Mouse (Mus musculus) layer of hippocampus, adult 2 months (tissue): Measurements from ENCODE around the gene Usp29. TPM values are rescaled to one million over a fixed set of nuclear protein-coding genes. Genes with fewer than 3 reads are reported as not detected.
A peak's percentile ranks its signal among the peaks of the same experiment; 100 is the strongest.
"Not testable (repeated sequence)": the region's sequence is repeated elsewhere in the genome, so short reads cannot be mapped to it uniquely, and the experiment has no call there.

Source experiments
- DNase-seq, 2 experiments: peaks; one replicate each; pipeline ENCODE4 v3.0.0; 2022; ENCODE audit warnings: low spot score in 2 of 2
- H3K27ac ChIP-seq: fragments of 200-600 bp; 2 replicates; pipeline ENCODE4 v1.8.1; 2022
- H3K4me3 ChIP-seq: fragments of 200-600 bp; 2 replicates; pipeline ENCODE4 v1.8.1; 2022; ENCODE audit warnings: mild to moderate bottlenecking
- CTCF ChIP-seq: fragments of 200-600 bp; conservative IDR thresholded peaks from 2 replicates; pipeline ENCODE4 v1.8.1; 2022; ENCODE audit warnings: antibody characterized with exemption, mild to moderate bottlenecking, moderate library complexity
- total RNA-seq, 2 experiments: library from RNA; stranded (reverse); gene quantifications; 2 replicates each; pipeline ENCODE4 v1.2.3; 2021

Usp29 gene
- total RNA-seq, 2 experiments from 2014 or later = 29.7 to 31.6 TPM

DNA sequence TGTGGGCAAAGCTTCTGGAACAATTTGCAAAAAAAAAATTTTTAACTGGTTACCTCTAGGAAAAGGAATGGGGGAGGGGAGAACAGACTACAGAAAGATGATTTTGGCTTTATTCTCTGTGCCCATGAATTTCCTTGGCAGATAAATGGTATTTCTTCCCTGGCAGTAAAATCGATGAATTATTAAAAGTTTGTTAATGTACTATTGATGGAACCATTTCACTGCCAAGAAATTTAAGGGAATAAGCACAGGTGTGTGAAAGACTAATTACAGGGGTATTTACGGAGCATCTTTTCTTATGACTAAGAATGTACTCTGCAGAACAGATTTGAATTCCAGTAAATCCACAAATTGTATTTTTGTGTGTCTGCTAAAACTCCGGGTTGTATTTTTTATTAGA is 995 bp downstream of the Usp29 start:
- no peak for DNase-seq
- TF ChIP-seq CTCF = no peak
- H3K27ac ChIP-seq = no peak overlapping the region; the same call in 1 of the 2 replicates
- H3K4me3 ChIP-seq = peak overlapping the region; percentile 79

DNA sequence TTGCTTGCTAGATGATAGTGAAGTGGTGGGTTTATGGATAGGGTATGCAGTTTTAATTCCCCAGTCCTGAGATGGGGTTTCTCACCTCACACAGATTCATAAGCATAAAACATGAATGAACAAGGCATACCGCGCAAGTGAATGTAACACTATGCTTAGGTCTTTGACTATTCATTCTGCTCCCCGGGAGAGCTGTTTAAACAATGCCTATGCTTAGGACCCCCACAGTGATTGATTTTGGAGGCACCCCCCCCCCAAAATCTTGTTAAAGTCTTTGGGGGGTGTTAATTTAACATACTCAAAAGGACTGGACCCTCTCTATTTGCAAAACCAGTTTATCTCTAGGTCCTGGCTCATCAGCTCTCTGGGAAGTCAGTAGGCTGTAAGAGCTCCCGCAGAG is 1.6 kb downstream of the Usp29 start:
- no peak for TF ChIP-seq CTCF
- Histone ChIP-seq H3K27ac (no peak overlapping the region), H3K4me3 (peak overlapping the region; percentile 79)
- DNase-seq = no peak

DNA sequence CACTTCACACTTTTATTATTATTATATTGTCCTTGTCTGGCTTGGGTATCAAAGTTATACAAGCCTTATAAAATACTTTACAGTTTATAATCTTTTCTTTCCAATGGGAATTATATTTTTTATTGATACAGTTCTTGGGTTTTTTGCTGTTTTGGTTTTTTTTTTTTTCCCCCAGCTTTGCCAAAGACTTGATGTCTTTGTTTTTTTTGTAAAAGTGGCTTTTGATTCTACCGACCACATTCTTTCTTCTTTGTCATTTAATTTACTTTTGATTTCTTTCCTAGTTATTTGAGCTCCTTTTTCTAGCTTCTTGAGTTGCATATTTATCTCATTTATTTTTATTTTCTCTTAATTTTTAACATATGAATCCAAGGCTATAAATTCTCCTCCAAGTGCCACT is 5.7 kb downstream of the Usp29 start:
- no peak for DNase-seq
- TF ChIP-seq CTCF = no peak
- no peak overlapping the region for H3K27ac ChIP-seq
- H3K4me3 ChIP-seq = no peak overlapping the region

DNA sequence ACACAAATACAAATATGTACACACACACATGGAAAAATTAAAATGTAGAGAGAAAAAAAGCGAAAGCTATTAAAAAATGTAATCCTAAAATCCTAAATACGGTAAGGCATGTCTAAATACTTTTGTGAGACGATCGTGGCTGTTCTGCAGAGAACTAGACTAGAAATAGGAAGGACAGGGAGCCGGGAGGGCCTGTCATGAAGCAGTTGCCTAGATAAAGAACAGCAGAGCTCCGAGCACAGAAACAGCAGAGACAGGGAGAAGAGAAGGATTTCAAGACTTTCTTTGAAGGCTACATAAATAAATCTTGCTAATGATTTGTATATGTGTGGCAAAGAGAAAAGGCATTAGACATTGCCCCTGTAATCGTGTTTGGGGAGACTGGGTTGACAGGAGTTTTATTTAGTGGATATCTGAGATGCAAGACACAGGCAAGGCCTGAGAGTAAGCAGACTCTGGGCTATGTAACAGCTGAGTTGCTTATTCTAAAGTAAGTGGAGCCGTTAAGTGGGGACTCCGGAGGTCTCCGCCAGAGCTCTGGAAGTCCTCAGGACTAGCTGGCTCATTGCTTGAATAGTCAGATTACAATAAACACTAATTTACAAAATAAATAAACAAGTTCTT is 14.0 kb downstream of the Usp29 start:
- Histone ChIP-seq H3K27ac (no peak overlapping the region), H3K4me3 (no peak overlapping the region)
- no peak for TF ChIP-seq CTCF
- no peak for DNase-seq

DNA sequence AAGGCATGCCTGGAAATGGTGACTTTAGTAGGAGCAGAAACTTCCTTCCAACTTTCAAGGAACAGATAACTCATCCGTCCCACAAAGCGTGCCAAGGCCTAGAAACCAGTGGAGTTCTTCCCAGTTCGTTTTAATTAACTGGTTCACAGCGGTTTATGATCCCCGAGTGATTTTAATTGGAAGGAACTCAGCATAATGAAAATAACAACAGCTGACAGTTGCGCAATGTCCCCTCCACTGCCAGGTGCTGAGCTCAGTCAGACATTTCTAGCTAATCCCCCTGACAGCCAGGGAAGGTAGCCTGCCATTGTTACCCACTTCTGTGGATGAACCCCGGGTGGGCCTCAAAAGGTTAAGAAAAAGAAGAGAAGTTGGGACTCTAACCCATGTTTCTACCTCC is 18.8 kb downstream of the Usp29 start:
- no peak for TF ChIP-seq CTCF
- no peak overlapping the region for H3K4me3 ChIP-seq
- DNase-seq = peak in 1 of 2 experiments; percentile 34
- no peak overlapping the region for H3K27ac ChIP-seq

DNA sequence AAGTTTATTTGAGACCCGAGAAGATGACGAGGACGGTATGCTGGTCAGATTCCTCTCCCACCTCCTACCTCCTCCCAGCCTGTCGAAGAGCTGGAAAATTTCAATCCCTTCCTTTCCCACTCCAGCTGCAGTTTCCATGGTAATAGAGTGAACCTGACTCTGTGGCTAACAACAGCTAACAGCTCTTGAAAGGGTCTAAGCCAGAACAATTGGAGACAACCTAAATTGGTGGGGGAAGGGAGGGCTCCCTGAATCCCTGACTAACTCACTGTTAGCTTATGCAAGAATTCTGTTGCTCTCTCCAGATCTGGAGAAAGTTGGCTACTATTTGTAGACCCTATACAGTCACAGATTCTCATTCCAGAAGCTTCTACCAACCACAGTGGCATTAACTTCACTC is 23.1 kb downstream of the Usp29 start:
- no peak for DNase-seq
- no peak overlapping the region for H3K27ac ChIP-seq
- no peak overlapping the region for H3K4me3 ChIP-seq
- no peak for TF ChIP-seq CTCF

DNA sequence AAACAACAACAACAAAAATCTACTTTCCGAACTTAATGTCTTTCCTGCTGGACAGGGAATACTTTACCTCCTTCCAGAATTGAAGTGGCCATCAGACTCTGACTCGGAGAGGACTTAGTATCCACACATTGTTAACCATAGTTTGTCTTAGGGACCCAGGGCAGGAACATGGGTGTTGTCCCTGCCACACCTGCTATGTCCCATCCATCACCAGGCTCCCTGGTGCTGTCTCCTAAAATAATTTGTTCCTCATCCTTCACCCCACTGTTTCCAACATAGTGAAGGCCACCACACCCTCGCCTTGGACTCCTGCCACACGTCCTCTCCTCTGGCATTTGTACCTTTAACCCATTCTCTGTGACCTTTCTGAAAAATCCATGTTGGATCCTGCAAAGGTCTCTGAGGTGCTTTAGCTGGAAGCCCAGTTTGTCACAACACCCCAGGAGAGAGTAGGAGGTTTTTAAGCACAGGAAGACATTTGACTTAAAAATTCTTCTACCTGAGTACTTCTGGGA is 26.5 kb downstream of the Usp29 start:
- no peak for DNase-seq
- no peak for TF ChIP-seq CTCF
- H3K27ac ChIP-seq = no peak overlapping the region

DNA sequence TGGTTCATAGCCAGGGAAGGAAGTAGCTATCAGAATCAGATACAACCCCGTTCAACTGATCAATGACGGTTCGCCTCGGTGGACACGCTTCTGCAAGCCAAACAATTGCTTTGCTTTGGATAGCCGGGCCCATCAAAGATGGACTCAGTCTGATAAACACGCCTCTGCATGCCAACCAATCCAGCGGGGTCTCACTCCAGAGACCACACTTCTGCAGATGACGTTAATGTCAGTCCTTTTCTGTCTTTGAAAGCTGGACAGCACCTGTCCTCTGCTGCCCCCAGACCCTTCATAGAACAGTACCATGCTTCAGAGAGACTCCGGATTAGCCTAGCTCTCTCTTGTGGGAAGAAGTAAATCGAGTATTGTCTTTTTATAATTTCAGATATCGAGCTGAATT is 29.3 kb downstream of the Usp29 start:
- TF ChIP-seq CTCF = no peak
- no peak for DNase-seq
- Histone ChIP-seq H3K4me3 (no peak overlapping the region), H3K27ac (no peak overlapping the region)

More for the DNA sequence above, 26.5 kb downstream of the Usp29 start:
- H3K4me3 ChIP-seq = no peak overlapping the region

DNA sequence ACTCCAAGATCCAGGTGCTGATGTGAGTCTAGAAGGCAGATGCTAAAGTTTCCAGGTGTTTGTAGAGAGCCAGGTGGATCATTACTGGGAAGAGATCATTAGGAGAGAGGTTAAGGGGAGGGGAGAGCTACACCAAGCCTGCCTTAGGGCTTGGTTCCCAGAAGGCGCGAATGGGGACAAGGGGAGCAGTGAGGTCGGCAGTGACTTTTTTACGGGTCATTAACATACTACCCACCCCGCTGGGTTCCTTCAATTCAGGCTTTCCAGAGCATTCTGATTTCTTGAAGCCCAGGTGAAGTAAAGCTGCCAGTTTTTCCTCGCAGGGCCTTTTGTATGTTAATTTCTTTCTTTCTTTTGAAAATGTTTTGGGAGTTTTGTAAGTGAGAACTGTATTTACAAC is 29.8 kb downstream of the Usp29 start:
- TF ChIP-seq CTCF = no peak
- DNase-seq = no peak
- Histone ChIP-seq H3K4me3 (no peak overlapping the region), H3K27ac (no peak overlapping the region)

DNA sequence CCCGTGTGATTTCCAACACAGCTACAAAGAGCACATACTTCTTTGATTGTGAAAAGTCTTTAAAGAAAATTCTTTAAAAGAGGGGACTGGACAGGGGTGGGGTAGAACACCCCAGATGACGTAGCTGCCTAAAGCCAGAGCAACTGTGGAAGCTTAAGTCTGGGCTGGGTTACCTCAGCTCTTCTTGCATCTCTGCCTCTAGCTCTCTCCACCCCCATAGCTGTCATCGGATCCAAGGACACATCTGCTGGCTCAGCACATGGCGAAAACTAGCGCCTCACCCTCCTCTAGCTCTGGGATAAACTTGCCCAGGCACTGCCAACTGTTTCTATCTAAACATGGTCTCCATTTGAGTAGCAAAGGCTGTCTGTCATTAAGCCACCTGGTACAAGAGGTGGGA is 34.9 kb downstream of the Usp29 start:
- DNase-seq = peak in 1 of 2 experiments; percentile 7
- H3K4me3 ChIP-seq = no peak overlapping the region
- no peak for TF ChIP-seq CTCF
- H3K27ac ChIP-seq = no peak overlapping the region

DNA sequence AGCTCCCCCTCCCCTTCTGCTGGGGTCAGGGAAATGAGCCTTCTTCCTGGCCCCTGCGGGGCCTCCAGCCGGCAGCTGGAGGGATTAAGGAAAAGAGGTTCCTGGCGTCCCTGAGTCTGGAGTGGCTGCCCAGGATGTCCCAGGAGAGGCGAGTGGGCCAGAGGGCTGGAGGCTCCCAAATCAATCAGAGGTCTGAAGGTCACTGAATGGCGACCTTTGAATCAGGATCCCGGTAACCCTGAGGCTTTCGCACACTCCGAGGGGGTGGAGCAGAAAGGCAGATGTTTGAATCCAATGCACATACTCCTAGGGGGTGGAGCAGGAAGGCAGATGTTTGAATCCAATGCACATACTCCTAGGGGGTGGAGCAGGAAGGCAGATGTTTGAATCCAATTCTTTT is 39.9 kb downstream of the Usp29 start:
- no peak overlapping the region for H3K4me3 ChIP-seq
- DNase-seq = no peak
- TF ChIP-seq CTCF = no peak
- no peak overlapping the region for H3K27ac ChIP-seq

DNA sequence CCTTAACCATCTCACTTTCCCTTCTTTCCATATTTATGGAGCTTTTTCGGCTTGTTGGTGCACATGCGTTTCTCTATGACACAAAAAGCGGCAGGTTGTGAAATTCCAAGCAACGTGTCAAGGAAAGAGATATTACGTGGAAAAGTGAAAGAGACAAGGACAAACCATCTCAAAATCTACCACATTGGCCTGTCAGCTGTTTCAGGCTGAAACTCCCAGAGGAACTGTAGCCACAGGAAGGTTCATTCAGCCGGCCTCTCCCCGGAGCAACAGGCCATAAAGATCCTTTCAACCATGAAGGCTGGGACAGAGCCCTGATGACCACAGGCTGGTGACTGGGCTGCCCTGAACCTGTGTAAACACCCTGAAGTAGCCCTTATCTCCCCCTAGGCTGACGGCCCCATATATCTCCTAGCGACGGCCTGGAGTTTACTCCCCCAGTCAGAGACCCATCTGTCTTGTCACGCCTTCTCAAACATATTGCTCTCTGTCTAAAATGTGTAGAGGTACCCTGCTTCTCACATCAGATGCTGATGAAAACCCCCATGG is 43.6 kb downstream of the Usp29 start:
- H3K27ac ChIP-seq, DNase-seq, H3K4me3 ChIP-seq: not testable (repeated sequence)

DNA sequence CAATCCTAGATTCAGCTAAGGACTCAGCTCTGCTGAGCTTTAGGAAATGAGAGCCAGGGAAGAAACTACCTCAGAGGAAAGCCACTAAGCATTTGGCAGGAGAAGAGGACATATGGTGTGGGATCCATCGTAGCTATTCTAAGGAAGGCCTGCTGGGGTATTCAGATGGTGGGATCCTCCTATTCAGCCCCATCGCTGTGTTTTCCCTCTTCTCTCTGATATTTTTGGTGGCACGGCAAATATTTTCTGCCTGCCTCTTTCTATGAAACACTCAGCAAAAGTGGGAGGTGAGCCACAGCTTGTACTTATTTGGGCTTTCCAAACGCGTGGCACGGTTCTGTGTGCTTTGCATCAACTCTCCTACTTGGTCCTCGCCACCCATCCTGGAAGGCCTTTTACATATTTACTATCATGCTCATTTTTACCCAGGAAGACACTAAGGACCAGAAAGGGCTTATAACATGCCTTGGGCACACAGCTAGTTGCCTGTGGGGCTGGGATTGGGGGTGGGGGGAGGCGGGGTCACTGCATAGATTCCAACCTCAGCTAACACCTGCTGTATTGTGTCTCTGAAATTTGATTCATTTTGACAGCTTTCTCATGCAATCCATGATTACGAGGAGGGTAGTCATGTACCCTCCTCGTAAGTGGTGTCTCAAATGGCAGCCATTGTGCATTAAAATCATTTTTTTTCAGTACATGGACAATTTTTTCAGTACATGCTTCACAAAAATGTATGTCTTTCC is 46.1 kb downstream of the Usp29 start:
- peak; percentile 67 to 86 for DNase-seq
- no peak for TF ChIP-seq CTCF
- H3K27ac ChIP-seq = no peak overlapping the region

DNA sequence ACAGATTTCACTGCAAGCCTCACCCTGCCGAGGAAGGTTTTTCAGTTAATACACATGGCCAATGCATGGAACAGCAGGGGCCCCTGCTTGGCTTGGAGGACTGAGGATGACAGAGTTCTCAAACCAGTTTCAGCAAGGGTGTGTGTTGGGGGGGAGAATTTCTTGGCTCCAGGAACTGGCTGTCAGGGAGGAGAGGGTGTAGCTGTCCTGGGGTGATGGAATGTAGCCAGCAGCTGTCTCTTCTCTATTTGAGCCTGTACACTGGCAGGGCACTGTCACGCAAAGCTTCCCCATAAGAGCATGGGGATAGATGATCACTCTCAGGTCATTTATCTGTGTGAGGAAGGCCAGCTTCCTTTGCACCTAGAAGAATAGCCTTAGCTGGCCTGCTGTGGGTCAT is 46.7 kb downstream of the Usp29 start:
- TF ChIP-seq CTCF = no peak
- Histone ChIP-seq H3K4me3 (no peak overlapping the region), H3K27ac (no peak overlapping the region)

More for the DNA sequence above, 46.1 kb downstream of the Usp29 start:
- no peak overlapping the region for H3K4me3 ChIP-seq

More for the DNA sequence above, 46.7 kb downstream of the Usp29 start:
- DNase-seq = no peak
